Mouse (Mus musculus) liver, embryonic 14.5 days (tissue): ENCODE measurements around the gene Gm21974. TPM values are rescaled to one million over a fixed set of nuclear protein-coding genes. Genes with fewer than 3 reads are reported as not detected.

ENCODE experiments used
- ATAC-seq: fragments of 200-750 bp; cut with Nextera tagmentation; 2 replicates; pipeline ENCODE4 v1.8.0; 2017; ENCODE audit warnings: moderate number of reproducible peaks, mild to moderate bottlenecking, moderate library complexity; ENCODE audit not compliant: insufficient read depth
- DNase-seq, 3 experiments: peaks; one replicate each; pipeline ENCODE4 v3.0.0-alpha.2; 2012 to 2013; ENCODE audit warnings: low read depth in 3 of 3, low spot score in 3 of 3
- H3K27ac ChIP-seq: fragments of 300-500 bp; sonication (generic); 2 replicates; pipeline ENCODE4 v1.5.1; 2014; ENCODE audit warnings: moderate library complexity, mild to moderate bottlenecking, control low read depth, inconsistent platforms
- H3K27me3 ChIP-seq: fragments of 300-500 bp; sonication (generic); 2 replicates; pipeline ENCODE4 v1.6.1; 2014; ENCODE audit warnings: mild to moderate bottlenecking, low read length, moderate library complexity; ENCODE audit not compliant: control insufficient read depth, insufficient read depth
- H3K36me3 ChIP-seq: fragments of 300-500 bp; sonication (generic); replicated peaks from 2 replicates; pipeline ENCODE4 v1.6.1; 2014; ENCODE audit warnings: low read depth; ENCODE audit not compliant: control insufficient read depth, insufficient read depth
- H3K4me1 ChIP-seq, 2 experiments: fragments of 200-500 bp in 1 of 2; fragments of 300-500 bp in 1 of 2; sonication (generic) in 1 of 2; replicated peaks; 2 replicates each; pipeline ENCODE4 v1.6.1; 2012 to 2014; ENCODE audit warnings: antibody characterized with exemption in 1 of 2, inconsistent platforms in 1 of 2, low read length in 1 of 2; ENCODE audit not compliant: control insufficient read depth in 2 of 2, insufficient read depth in 2 of 2
- H3K4me2 ChIP-seq: fragments of 300-500 bp; sonication (generic); 2 replicates; pipeline ENCODE4 v1.6.1; 2014; ENCODE audit warnings: low read depth, mild to moderate bottlenecking, control low read depth, moderate library complexity
- H3K4me3 ChIP-seq, 2 experiments: fragments of 200-500 bp in 1 of 2; fragments of 300-500 bp in 1 of 2; sonication (generic) in 1 of 2; 2 replicates each; pipeline ENCODE4 v1.5.1; 2012 to 2014; ENCODE audit warnings: low read depth in 2 of 2, low read length in 2 of 2, mild to moderate bottlenecking in 2 of 2, control low read depth in 1 of 2, inconsistent platforms in 1 of 2, moderate library complexity in 1 of 2; ENCODE audit not compliant: insufficient read depth in 1 of 2
- H3K9ac ChIP-seq: fragments of 300-500 bp; sonication (generic); replicated peaks from 2 replicates; pipeline ENCODE4 v1.6.1; 2014; ENCODE audit warnings: mild to moderate bottlenecking, control low read depth, moderate library complexity
- H3K9me3 ChIP-seq: fragments of 300-500 bp; sonication (generic); 2 replicates; pipeline ENCODE4 v1.6.1; 2016; ENCODE audit warnings: low read length, mixed read lengths; ENCODE audit not compliant: control insufficient read depth
- CTCF ChIP-seq: IDR thresholded peaks from 2 replicates; pipeline ENCODE4 v1.5.1; 2016; ENCODE audit warnings: antibody characterized with exemption, low read depth, control low read depth
- EP300 ChIP-seq: IDR thresholded peaks from 2 replicates; pipeline ENCODE4 v1.6.1; 2016; ENCODE audit warnings: antibody characterized with exemption, low read depth
- WGBS: fragments of 180-500 bp; shearing (Covaris S2); extraction: QIAGEN DNeasy Blood & Tissue Kit; methylation state at CpG from one replicate; pipeline ENCODE4 v1.1.7; 2014; ENCODE audit not compliant: insufficient replicate concordance; 5-methylcytosine and 5-hydroxymethylcytosine counted together
- polyA plus RNA-seq, 2 experiments: library from polyadenylated mRNA; depleted of rRNA in 1 of 2; stranded (reverse) in 1 of 2; unstranded in 1 of 2; fragments of >200 nt; fragmentation: Nextera tagmentation in 1 of 2; extraction: Ambion mirVana in 1 of 2; gene quantifications; 2 replicates each; pipeline versions ENCODE4 v1.2.1 to v1.2.3; 2012 to 2014

Gm21974 gene
- polyA plus RNA-seq, 2 experiments, result not detected

DNA sequence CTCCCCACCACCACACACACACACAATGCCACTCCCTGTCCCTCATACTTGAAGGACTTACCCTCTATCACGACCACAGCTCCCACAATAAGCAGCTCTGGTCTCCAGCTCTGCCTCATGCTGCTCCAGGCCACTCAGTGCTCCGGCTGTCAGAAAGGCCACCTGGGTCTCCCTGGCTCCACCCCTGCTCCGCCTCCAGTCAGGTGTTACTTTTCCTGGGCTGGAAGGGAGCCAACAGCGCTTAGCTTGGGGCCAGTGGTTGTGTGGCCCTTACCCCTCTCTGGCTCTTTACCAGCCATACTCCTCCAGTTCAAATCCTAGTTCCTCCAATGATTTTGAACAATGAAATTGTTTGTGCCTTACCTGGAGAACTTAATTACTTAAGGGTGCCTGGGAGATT lies 4.5 kb downstream of the Gm21974 start, which contains the start of gene Prss53:
Gene Prss53 (minus strand): TSS at position 173 of the 400 bp plus-strand sequence.
- no peak for DNase-seq
- 56% methylated on average over 4 of the region's 4 CpGs for WGBS

DNA sequence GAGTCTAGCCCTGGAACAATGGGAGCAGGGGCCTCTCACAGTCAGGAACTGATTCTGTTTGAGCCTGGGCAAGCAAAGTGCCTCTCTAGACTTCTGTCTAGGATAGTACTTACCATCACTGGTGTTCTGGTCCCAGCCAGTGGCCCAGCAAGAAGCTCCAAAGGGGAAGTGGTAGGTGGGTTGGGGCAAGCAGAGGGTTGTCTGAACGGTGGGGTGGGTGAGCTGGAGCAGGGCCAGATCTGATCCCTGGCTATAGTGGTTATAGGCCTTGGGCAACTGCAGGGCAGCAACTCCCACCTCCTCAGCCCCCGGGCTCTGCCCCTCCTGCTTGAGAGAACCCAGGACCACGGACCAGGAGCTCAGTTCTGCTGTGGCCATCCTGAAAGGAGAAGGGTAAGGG lies 6.4 kb downstream of the Gm21974 start:
- TF ChIP-seq CTCF (no peak), EP300 (no peak)
- no peak overlapping the region for H3K4me3 ChIP-seq
- H3K27me3 ChIP-seq, result no peaks in the 10 kb centered on the region
- H3K4me2 ChIP-seq, result no peak overlapping the region
- no peak for DNase-seq
- no peak overlapping the region for H3K27ac ChIP-seq
- H3K4me1 ChIP-seq, result no peaks in the 10 kb centered on the region
- no peak for ATAC-seq
- WGBS, result 57% methylated on average over 3 of the region's 3 CpGs
- peaks cover 10% of the 10 kb centered on the region for H3K36me3 ChIP-seq
- no peak overlapping the region for H3K9ac ChIP-seq
- no peaks in the 10 kb centered on the region for H3K9me3 ChIP-seq

More for the DNA sequence above, 4.5 kb downstream of the Gm21974 start, which contains the start of gene Prss53:
- Histone ChIP-seq H3K36me3 (peaks cover 8% of the 10 kb centered on the region), H3K4me1 (peaks cover 9 to 10% of the 10 kb centered on the region in 2 experiments), H3K27me3 (no peaks in the 10 kb centered on the region), H3K9me3 (no peaks in the 10 kb centered on the region), H3K4me3 (no peak within 1 kb of the TSS), H3K27ac (no peak within 1 kb of the TSS), H3K9ac (no peak within 1 kb of the TSS), H3K4me2 (no peak within 1 kb of the TSS)
- no peak for TF ChIP-seq EP300
- no peak for TF ChIP-seq CTCF
- ATAC-seq, result no peak

DNA sequence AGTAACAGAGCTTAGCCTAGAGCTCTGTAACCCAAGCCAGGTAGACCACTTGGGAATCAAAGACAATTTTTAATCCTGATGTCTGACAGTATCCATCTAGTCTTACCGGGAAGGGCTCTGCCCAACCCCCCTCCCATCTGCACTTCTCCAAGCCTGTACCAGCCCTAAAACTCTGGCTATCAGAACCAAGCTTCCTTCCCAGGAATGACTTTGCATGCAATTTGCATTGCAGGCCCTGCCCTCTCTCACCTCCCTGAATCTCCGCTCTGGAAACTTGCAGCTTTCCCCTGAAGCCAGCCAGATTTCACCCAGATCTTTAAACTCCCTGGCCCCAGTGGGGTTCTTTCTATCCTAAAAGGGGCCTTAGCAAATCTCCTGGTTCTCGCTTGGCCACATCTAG lies 7.5 kb downstream of the Gm21974 start:
- DNase-seq, result no peak
- TF ChIP-seq EP300 (no peak), CTCF (no peak)
- Histone ChIP-seq H3K9ac (no peak overlapping the region), H3K9me3 (no peaks in the 10 kb centered on the region), H3K27ac (no peak overlapping the region), H3K36me3 (peaks cover 18% of the 10 kb centered on the region), H3K4me3 (no peak overlapping the region), H3K27me3 (no peaks in the 10 kb centered on the region), H3K4me2 (no peak overlapping the region), H3K4me1 (no peaks in the 10 kb centered on the region)
- ATAC-seq, result no peak
- WGBS, result 77% methylated on average over 3 of the region's 3 CpGs

DNA sequence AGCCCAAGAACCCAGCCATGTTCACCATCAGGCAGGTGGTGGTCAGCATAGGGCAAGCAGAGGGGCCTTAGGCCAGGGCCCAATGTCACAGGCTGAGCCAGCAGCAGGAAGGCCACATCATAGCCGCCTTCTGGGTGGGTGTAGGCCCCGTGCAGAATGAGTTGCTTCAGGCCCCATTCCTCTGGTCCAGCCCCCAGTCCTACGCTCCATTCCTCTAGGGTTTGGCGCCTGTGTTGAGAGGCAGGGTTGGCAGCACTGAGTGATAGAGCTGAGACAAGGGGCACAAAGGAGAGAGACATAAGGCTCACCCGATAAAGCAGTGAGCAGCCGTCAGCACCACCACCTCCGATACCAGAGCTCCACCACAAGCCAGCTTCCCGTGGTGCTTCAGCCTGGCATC lies 8.1 kb downstream of the Gm21974 start:
- Histone ChIP-seq H3K27ac (no peak overlapping the region), H3K4me2 (no peak overlapping the region), H3K9ac (no peak overlapping the region), H3K9me3 (peaks cover 3% of the 10 kb centered on the region), H3K4me1 (no peaks in the 10 kb centered on the region), H3K27me3 (no peaks in the 10 kb centered on the region), H3K4me3 (no peak overlapping the region), H3K36me3 (peaks cover 24% of the 10 kb centered on the region)
- DNase-seq, result no peak
- ATAC-seq, result no peak
- WGBS, result 84% methylated on average over 8 of the region's 8 CpGs
- TF ChIP-seq CTCF (no peak), EP300 (no peak)

DNA sequence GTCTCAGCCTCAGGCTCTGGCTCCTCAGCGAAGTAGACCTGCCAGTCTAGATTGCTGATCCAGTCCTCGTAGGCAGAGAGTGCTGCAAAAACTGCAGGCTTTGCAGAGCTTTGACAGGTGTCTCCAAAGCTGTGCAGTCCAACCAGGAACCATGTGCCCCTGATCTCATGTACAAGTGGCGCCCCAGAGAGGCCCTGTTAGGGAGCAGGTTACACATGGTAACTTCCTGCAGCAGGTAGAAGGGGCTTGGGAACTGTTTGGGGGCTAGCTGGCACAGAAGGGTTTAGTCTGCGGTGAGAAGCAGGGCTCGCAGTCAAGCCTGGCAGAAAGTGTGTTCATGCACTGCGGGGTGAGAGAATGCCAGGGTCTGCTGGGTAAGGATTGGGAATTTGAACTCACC lies 8.7 kb downstream of the Gm21974 start:
- WGBS, result 83% methylated on average over 6 of the region's 6 CpGs
- Histone ChIP-seq H3K4me1 (no peaks in the 10 kb centered on the region), H3K36me3 (peaks cover 30% of the 10 kb centered on the region), H3K9me3 (peaks cover 6% of the 10 kb centered on the region), H3K4me3 (no peak overlapping the region), H3K4me2 (no peak overlapping the region), H3K27ac (no peak overlapping the region), H3K27me3 (no peaks in the 10 kb centered on the region), H3K9ac (no peak overlapping the region)
- no peak for TF ChIP-seq CTCF
- TF ChIP-seq EP300, result no peak
- no peak for DNase-seq
- ATAC-seq, result no peak
